Mouse (Mus musculus) C2C12 (cell line): ENCODE data around the gene Grin2a. TPM values are rescaled to one million over a fixed set of nuclear protein-coding genes. Genes with fewer than 3 reads are reported as not detected.

Experiments used
- H3K27me3 ChIP-seq: one replicate; pipeline ENCODE4 v1.6.1; 2011; ENCODE audit not compliant: control insufficient read depth, insufficient read depth, insufficient read length
- H3K36me3 ChIP-seq: one replicate; pipeline ENCODE4 v1.6.1; 2011; ENCODE audit not compliant: control insufficient read depth, insufficient read depth
- H3K4me3 ChIP-seq: one replicate; pipeline ENCODE4 v1.5.1; 2011; ENCODE audit warnings: mild to moderate bottlenecking, control low read depth; ENCODE audit not compliant: poor library complexity, insufficient read depth, severe bottlenecking
- H3K79me2 ChIP-seq: one replicate; pipeline ENCODE4 v1.6.1; 2011; ENCODE audit not compliant: control insufficient read depth, insufficient read depth
- H3K79me3 ChIP-seq: one replicate; pipeline ENCODE4 v1.6.1; 2011; ENCODE audit warnings: low read depth, control low read depth
- H3ac ChIP-seq: one replicate; pipeline ENCODE3; 2011; ENCODE audit warnings: low read depth; ENCODE audit not compliant: control insufficient read depth, insufficient read length
- CEBPB ChIP-seq: IDR thresholded peaks from one replicate; pipeline ENCODE4 v1.6.1; 2011; ENCODE audit warnings: low read depth, mild to moderate bottlenecking, control low read depth, moderate library complexity
- CTCF ChIP-seq: IDR thresholded peaks from one replicate; pipeline ENCODE4 v1.5.1; 2011; ENCODE audit not compliant: control insufficient read depth, insufficient read depth, insufficient read length
- FOSL1 ChIP-seq: IDR thresholded peaks from one replicate; pipeline ENCODE4 v1.8.0; 2011; ENCODE audit warnings: mild to moderate bottlenecking, low read length; ENCODE audit not compliant: poor library complexity, insufficient read depth, severe bottlenecking
- MAX ChIP-seq: IDR thresholded peaks from one replicate; pipeline ENCODE4 v1.6.1; 2011; ENCODE audit warnings: mild to moderate bottlenecking, control low read depth
- MYOD1 ChIP-seq: IDR thresholded peaks from one replicate; pipeline ENCODE4 v1.6.1; 2011; ENCODE audit warnings: low read depth; ENCODE audit not compliant: control insufficient read depth, insufficient read length
- MYOG ChIP-seq: IDR thresholded peaks from one replicate; pipeline ENCODE4 v1.6.1; 2011; ENCODE audit not compliant: control insufficient read depth, insufficient read length; ENCODE audit errors: extremely low read depth
- USF1 ChIP-seq: IDR thresholded peaks from one replicate; pipeline ENCODE4 v1.6.1; 2011; ENCODE audit warnings: low read depth, mild to moderate bottlenecking, control low read depth, moderate library complexity
- polyA plus RNA-seq: library from polyadenylated mRNA; unstranded; fragments of >200 nt; fragmentation: generic; extraction: Trizol; gene quantifications from one replicate; pipeline ENCODE4 v1.2.1, GENCODE M21; 2012; ENCODE audit warnings: missing spikeins

Gene Grin2a
- polyA plus RNA-seq, 1 experiment = 0.01 TPM

- no peak for TF ChIP-seq MYOG
- no peak for TF ChIP-seq CEBPB
- no peak for TF ChIP-seq MAX
- no peak for TF ChIP-seq USF1
- no peak for TF ChIP-seq CTCF
- TF ChIP-seq FOSL1 = no peak
- no peak for TF ChIP-seq MYOD1
- H3ac ChIP-seq = no peak overlapping the region
- H3K27me3 ChIP-seq = no peaks in the 10 kb centered on the region
- no peaks in the 10 kb centered on the region for H3K79me3 ChIP-seq
- no peaks in the 10 kb centered on the region for H3K36me3 ChIP-seq
- no peak overlapping the region for H3K4me3 ChIP-seq
- no peaks in the 10 kb centered on the region for H3K79me2 ChIP-seq
Observed at GRCm38 (mm10) chr16:9851265-9851988, 143.9 kb downstream of the Grin2a start.

GRCm38 (mm10) chr16:9841496-9841895 is 153.9 kb downstream of the Grin2a start:
- Histone ChIP-seq H3K79me2 (no peaks in the 10 kb centered on the region), H3ac (no peak overlapping the region), H3K27me3 (no peaks in the 10 kb centered on the region), H3K36me3 (no peaks in the 10 kb centered on the region), H3K4me3 (no peak overlapping the region), H3K79me3 (no peaks in the 10 kb centered on the region)
- TF ChIP-seq CEBPB (no peak), MYOD1 (no peak), MAX (no peak), CTCF (no peak), USF1 (no peak), FOSL1 (no peak), MYOG (no peak)

- Histone ChIP-seq H3K36me3 (no peaks in the 10 kb centered on the region), H3K79me3 (no peaks in the 10 kb centered on the region), H3K27me3 (no peaks in the 10 kb centered on the region), H3ac (no peak overlapping the region), H3K4me3 (no peak overlapping the region), H3K79me2 (no peaks in the 10 kb centered on the region)
- TF ChIP-seq USF1 (no peak), CEBPB (no peak), FOSL1 (no peak)
Observed at GRCm38 (mm10) chr16:9836542-9836941, 158.8 kb downstream of the Grin2a start.

- H3K27me3 ChIP-seq = no peaks in the 10 kb centered on the region
- no peak overlapping the region for H3ac ChIP-seq
Observed at GRCm38 (mm10) chr16:9834236-9834635, 161.1 kb downstream of the Grin2a start.

GRCm38 (mm10) chr16:9825110-9825483 is 170.3 kb downstream of the Grin2a start:
- TF ChIP-seq CEBPB = no peak
- TF ChIP-seq USF1 = no peak
- no peak for TF ChIP-seq MYOD1
- no peak for TF ChIP-seq CTCF
- no peaks in the 10 kb centered on the region for H3K27me3 ChIP-seq
- no peak overlapping the region for H3ac ChIP-seq
- H3K79me2 ChIP-seq = no peaks in the 10 kb centered on the region
- no peaks in the 10 kb centered on the region for H3K79me3 ChIP-seq
- H3K36me3 ChIP-seq = no peaks in the 10 kb centered on the region
- no peak overlapping the region for H3K4me3 ChIP-seq

More at GRCm38 (mm10) chr16:9834236-9834635, 161.1 kb downstream of the Grin2a start:
- no peaks in the 10 kb centered on the region for H3K36me3 ChIP-seq
- TF ChIP-seq FOSL1 (no peak), USF1 (peak; percentile 50)
- H3K79me3 ChIP-seq = no peaks in the 10 kb centered on the region
- H3K4me3 ChIP-seq = no peak overlapping the region
- no peaks in the 10 kb centered on the region for H3K79me2 ChIP-seq

- Histone ChIP-seq H3ac (no peak overlapping the region), H3K79me3 (no peaks in the 10 kb centered on the region)
Observed at GRCm38 (mm10) chr16:9824436-9825109, 170.8 kb downstream of the Grin2a start.

More at GRCm38 (mm10) chr16:9824436-9825109, 170.8 kb downstream of the Grin2a start:
- TF ChIP-seq MAX = no peak
- no peak for TF ChIP-seq USF1
- no peak for TF ChIP-seq FOSL1
- no peak for TF ChIP-seq CEBPB
- no peak for TF ChIP-seq MYOG
- no peak for TF ChIP-seq MYOD1
- Histone ChIP-seq H3K4me3 (no peak overlapping the region), H3K27me3 (no peaks in the 10 kb centered on the region), H3K79me2 (no peaks in the 10 kb centered on the region), H3K36me3 (no peaks in the 10 kb centered on the region)
